Mouse (Mus musculus): ENCODE data around the gene Pla2g4b. TPM values are rescaled to one million over a fixed set of nuclear protein-coding genes. Genes with fewer than 3 reads are reported as not detected.
A peak's percentile ranks its signal among the peaks of the same experiment; 100 is the strongest.

Pla2g4b gene
- polyA plus RNA-seq, 2 experiments, result 0.11 to 1.3 TPM

DNA sequence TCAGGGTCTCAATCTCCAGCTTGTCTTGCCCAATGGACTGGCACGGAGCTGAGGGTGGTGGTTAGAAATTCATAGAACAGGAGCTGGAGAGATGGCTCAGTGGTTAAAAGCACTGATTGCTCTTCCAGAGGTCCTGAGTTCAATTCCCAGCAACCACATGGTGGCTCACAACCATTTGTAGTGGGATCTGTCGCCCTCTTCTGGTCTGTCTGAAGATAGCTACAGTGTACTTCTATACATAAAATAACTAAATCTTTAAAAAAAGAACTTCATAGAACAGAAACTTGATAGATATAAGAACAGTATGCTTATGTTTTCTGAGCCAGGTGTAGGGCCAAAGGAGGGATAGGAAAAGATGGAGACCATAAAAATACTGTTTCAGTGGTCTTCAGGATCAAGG, 49.2 kb downstream of the Pla2g4b start:
- ATAC-seq (ENCODE audit: insufficient read depth) (no peak), DNase-seq (ENCODE audit: low read depth in 3 of 3, low spot score in 3 of 3) (no peak)
- Histone ChIP-seq H3K9ac (replicated peaks) (no peak overlapping the region), H3K9me3 (ENCODE audit: control insufficient read depth, low read length) (no peaks in the 10 kb centered on the region), H3K36me3 (replicated peaks; ENCODE audit: control insufficient read depth, insufficient read depth, low read depth) (no peaks in the 10 kb centered on the region), H3K4me3 (ENCODE audit: insufficient read depth in 1 of 2, low read depth in 2 of 2, low read length in 2 of 2) (no peak overlapping the region), H3K4me2 (ENCODE audit: low read depth) (no peak overlapping the region), H3K4me1 (replicated peaks; ENCODE audit: control insufficient read depth in 2 of 2, insufficient read depth in 2 of 2, low read length in 1 of 2) (no peaks in the 10 kb centered on the region), H3K27me3 (ENCODE audit: control insufficient read depth, insufficient read depth, low read length) (no peaks in the 10 kb centered on the region), H3K27ac (no peak overlapping the region)
- 62% methylated on average over 2 of the region's 2 CpGs for WGBS (ENCODE audit: insufficient replicate concordance)
- TF ChIP-seq CTCF (IDR thresholded peaks at IDR 0.05; ENCODE audit: low read depth) (0 out of 2 replicates have a peak, but pooled peaks have one; percentile 19), EP300 (IDR thresholded peaks at IDR 0.05; ENCODE audit: low read depth) (no peak)

- H3K4me1 ChIP-seq (replicated peaks; ENCODE audit: control insufficient read depth in 2 of 2, insufficient read depth in 2 of 2, low read length in 1 of 2), result no peaks in the 10 kb centered on the region
- no peak overlapping the region for H3K9ac ChIP-seq (replicated peaks)
- H3K27me3 ChIP-seq (ENCODE audit: control insufficient read depth, insufficient read depth, low read length), result no peaks in the 10 kb centered on the region
- no peak for ATAC-seq (ENCODE audit: insufficient read depth)
- DNase-seq (ENCODE audit: low read depth in 3 of 3, low spot score in 3 of 3), result peak in 1 of 3 experiments; percentile 12
- TF ChIP-seq CTCF (IDR thresholded peaks at IDR 0.05; ENCODE audit: low read depth) (peak; percentile 40; the same call in 1 of the 2 replicates), EP300 (IDR thresholded peaks at IDR 0.05; ENCODE audit: low read depth) (no peak)
- no peak overlapping the region for H3K4me3 ChIP-seq (ENCODE audit: insufficient read depth in 1 of 2, low read depth in 2 of 2, low read length in 2 of 2)
- 38% methylated on average over 14 of the region's 14 CpGs for WGBS (ENCODE audit: insufficient replicate concordance)
- no peak overlapping the region for H3K4me2 ChIP-seq (ENCODE audit: low read depth)
- no peak overlapping the region for H3K27ac ChIP-seq
- H3K36me3 ChIP-seq (replicated peaks; ENCODE audit: control insufficient read depth, insufficient read depth, low read depth), result no peaks in the 10 kb centered on the region
- H3K9me3 ChIP-seq (ENCODE audit: control insufficient read depth, low read length), result no peaks in the 10 kb centered on the region
Observed at GRCm38 (mm10) chr2:120084593-120085361, 51.6 kb downstream of the Pla2g4b start.

DNA sequence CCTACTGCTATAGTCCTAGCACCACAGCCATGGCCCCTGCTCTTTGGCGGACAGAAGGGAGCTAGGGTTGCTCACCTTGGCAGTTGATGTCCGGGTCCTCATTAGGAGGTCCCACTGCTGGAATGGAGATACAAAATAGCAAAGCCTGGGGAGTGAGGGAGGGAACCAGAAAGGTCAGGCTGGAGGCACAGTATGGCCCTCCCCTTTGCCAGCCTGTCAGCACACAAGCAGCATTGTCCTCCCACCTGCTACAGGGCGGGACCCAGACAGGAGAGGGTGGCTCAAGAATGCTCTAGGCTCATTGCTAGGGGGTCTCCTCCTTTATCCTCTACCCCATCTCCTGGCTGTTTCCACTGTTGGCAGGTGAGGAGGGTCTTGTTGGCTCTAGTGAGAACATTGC, 52.8 kb downstream of the Pla2g4b start:
- no peak for ATAC-seq (ENCODE audit: insufficient read depth)
- TF ChIP-seq EP300 (IDR thresholded peaks at IDR 0.05; ENCODE audit: low read depth) (no peak), CTCF (IDR thresholded peaks at IDR 0.05; ENCODE audit: low read depth) (no peak)
- WGBS (ENCODE audit: insufficient replicate concordance), result 75% methylated on average over 3 of the region's 3 CpGs
- no peaks in the 10 kb centered on the region for H3K36me3 ChIP-seq (replicated peaks; ENCODE audit: control insufficient read depth, insufficient read depth, low read depth)
- no peak overlapping the region for H3K4me2 ChIP-seq (ENCODE audit: low read depth)
- H3K27me3 ChIP-seq (ENCODE audit: control insufficient read depth, insufficient read depth, low read length), result no peaks in the 10 kb centered on the region
- DNase-seq (ENCODE audit: low read depth in 3 of 3, low spot score in 3 of 3), result no peak
- no peaks in the 10 kb centered on the region for H3K4me1 ChIP-seq (replicated peaks; ENCODE audit: control insufficient read depth in 2 of 2, insufficient read depth in 2 of 2, low read length in 1 of 2)
- H3K27ac ChIP-seq, result no peak overlapping the region
- H3K9me3 ChIP-seq (ENCODE audit: control insufficient read depth, low read length), result no peaks in the 10 kb centered on the region
- no peak overlapping the region for H3K9ac ChIP-seq (replicated peaks)
- H3K4me3 ChIP-seq (ENCODE audit: insufficient read depth in 1 of 2, low read depth in 2 of 2, low read length in 2 of 2), result no peak overlapping the region

DNA sequence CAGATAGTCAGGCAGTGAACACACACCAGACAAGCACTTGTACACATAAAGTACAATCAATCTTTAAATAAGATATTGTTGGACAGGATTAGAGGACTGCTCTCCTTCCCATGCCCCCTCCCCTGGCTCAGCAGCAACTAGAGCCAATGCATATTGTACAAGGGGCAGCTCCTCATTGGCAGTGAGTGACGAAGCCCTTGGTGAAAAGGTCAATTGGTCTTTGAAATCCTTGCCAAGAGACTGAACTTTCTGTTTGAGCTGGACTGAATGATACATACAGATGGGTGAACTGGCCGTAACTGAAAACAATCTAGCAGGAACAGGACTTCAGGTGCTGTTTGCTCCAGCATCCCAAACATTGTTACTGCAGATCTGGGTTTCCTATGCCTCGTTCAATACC, 54.2 kb downstream of the Pla2g4b start:
- TF ChIP-seq CTCF (IDR thresholded peaks at IDR 0.05; ENCODE audit: low read depth) (no peak), EP300 (IDR thresholded peaks at IDR 0.05; ENCODE audit: low read depth) (no peak)
- no peak for DNase-seq (ENCODE audit: low read depth in 3 of 3, low spot score in 3 of 3)
- Histone ChIP-seq H3K27ac (no peak overlapping the region), H3K4me1 (replicated peaks; ENCODE audit: control insufficient read depth in 2 of 2, insufficient read depth in 2 of 2, low read length in 1 of 2) (no peaks in the 10 kb centered on the region), H3K9ac (replicated peaks) (no peak overlapping the region), H3K27me3 (ENCODE audit: control insufficient read depth, insufficient read depth, low read length) (no peaks in the 10 kb centered on the region), H3K4me3 (ENCODE audit: insufficient read depth in 1 of 2, low read depth in 2 of 2, low read length in 2 of 2) (no peak overlapping the region), H3K36me3 (replicated peaks; ENCODE audit: control insufficient read depth, insufficient read depth, low read depth) (no peaks in the 10 kb centered on the region), H3K9me3 (ENCODE audit: control insufficient read depth, low read length) (no peaks in the 10 kb centered on the region), H3K4me2 (ENCODE audit: low read depth) (no peak overlapping the region)
- WGBS (ENCODE audit: insufficient replicate concordance), result 64% methylated on average over 3 of the region's 3 CpGs
- ATAC-seq (ENCODE audit: insufficient read depth), result no peak

DNA sequence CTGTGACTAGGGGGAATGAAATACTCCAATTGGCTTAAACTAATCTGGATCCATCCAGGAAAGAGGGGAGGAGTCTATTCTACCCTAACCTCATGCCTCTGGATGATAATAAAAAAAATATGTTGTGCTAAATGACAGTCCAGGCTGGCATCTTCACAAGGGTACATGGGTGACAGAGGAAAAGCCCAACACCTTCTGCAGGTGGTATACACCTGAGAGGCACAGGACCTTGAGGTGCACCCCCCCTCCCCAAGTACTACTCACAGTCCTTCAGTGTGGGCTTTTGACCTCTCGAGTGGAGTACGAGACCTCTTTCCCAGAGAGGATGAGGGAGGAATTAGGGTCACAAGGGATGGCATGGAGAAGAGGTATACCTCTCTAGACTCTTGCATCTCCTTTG, 54.7 kb downstream of the Pla2g4b start:
- no peak overlapping the region for H3K4me3 ChIP-seq (ENCODE audit: insufficient read depth in 1 of 2, low read depth in 2 of 2, low read length in 2 of 2)
- DNase-seq (ENCODE audit: low read depth in 3 of 3, low spot score in 3 of 3) (no peak), ATAC-seq (ENCODE audit: insufficient read depth) (no peak)
- no peaks in the 10 kb centered on the region for H3K27me3 ChIP-seq (ENCODE audit: control insufficient read depth, insufficient read depth, low read length)
- H3K27ac ChIP-seq, result no peak overlapping the region
- H3K36me3 ChIP-seq (replicated peaks; ENCODE audit: control insufficient read depth, insufficient read depth, low read depth), result no peaks in the 10 kb centered on the region
- TF ChIP-seq EP300 (IDR thresholded peaks at IDR 0.05; ENCODE audit: low read depth) (no peak), CTCF (IDR thresholded peaks at IDR 0.05; ENCODE audit: low read depth) (no peak)
- no peak overlapping the region for H3K9ac ChIP-seq (replicated peaks)
- no peaks in the 10 kb centered on the region for H3K4me1 ChIP-seq (replicated peaks; ENCODE audit: control insufficient read depth in 2 of 2, insufficient read depth in 2 of 2, low read length in 1 of 2)
- no peaks in the 10 kb centered on the region for H3K9me3 ChIP-seq (ENCODE audit: control insufficient read depth, low read length)
- H3K4me2 ChIP-seq (ENCODE audit: low read depth), result no peak overlapping the region
- WGBS (ENCODE audit: insufficient replicate concordance), result 70% methylated on average over 2 of the region's 2 CpGs

Measured in liver, embryonic 14.5 days (tissue).